Mouse (Mus musculus) heart, adult 2 months (tissue): ENCODE data around the gene Bcas3. TPM values are rescaled to one million over a fixed set of nuclear protein-coding genes. Genes with fewer than 3 reads are reported as not detected.
A peak's percentile ranks its signal among the peaks of the same experiment; 100 is the strongest.

Experiments used
- DNase-seq, 2 experiments: peaks; one replicate each; pipeline ENCODE4 v3.0.0; 2021
- H3K27ac ChIP-seq: fragments of 200-600 bp; 2 replicates; pipeline ENCODE4 v1.8.1; 2022
- H3K27me3 ChIP-seq: fragments of 200-500 bp; 2 replicates; pipeline ENCODE4 v1.6.1; 2012; ENCODE audit warnings: mild to moderate bottlenecking, low read length, inconsistent platforms, mixed read lengths; ENCODE audit not compliant: control insufficient read depth, insufficient read depth
- H3K36me3 ChIP-seq: fragments of 200-500 bp; 2 replicates; pipeline ENCODE4 v1.6.1; 2012; ENCODE audit warnings: low read length, inconsistent platforms; ENCODE audit not compliant: control insufficient read depth, insufficient read depth
- H3K4me1 ChIP-seq: fragments of 200-500 bp; 2 replicates; pipeline ENCODE4 v1.6.1; 2011; ENCODE audit warnings: low read length; ENCODE audit not compliant: control insufficient read depth, insufficient read depth
- H3K4me3 ChIP-seq: fragments of 200-600 bp; 2 replicates; pipeline ENCODE4 v1.8.1; 2022
- H3K79me2 ChIP-seq: fragments of 200-500 bp; replicated peaks from 2 replicates; pipeline ENCODE4 v1.6.1; 2012; ENCODE audit warnings: mild to moderate bottlenecking, inconsistent platforms, low read length, moderate library complexity, mixed read lengths; ENCODE audit not compliant: control insufficient read depth, insufficient read depth
- H3K9ac ChIP-seq: fragments of 200-500 bp; 2 replicates; pipeline ENCODE4 v1.6.1; 2012; ENCODE audit warnings: low read depth, mild to moderate bottlenecking, control low read depth, inconsistent platforms, low read length, mixed read lengths
- CTCF ChIP-seq: fragments of 200-600 bp; IDR thresholded peaks from 2 replicates; pipeline ENCODE4 v1.8.1; 2022; ENCODE audit warnings: antibody characterized with exemption, mild to moderate bottlenecking, moderate library complexity
- EP300 ChIP-seq: fragments of 200-500 bp; IDR thresholded peaks from 2 replicates; pipeline ENCODE4 v1.6.1; 2011; ENCODE audit warnings: low read depth, low read length, control low read depth; ENCODE audit not compliant: insufficient read depth
- POLR2A ChIP-seq: fragments of 200-500 bp; IDR thresholded peaks from 2 replicates; pipeline ENCODE4 v1.6.1; 2011; ENCODE audit warnings: mild to moderate bottlenecking, low read depth, low read length, control low read depth; ENCODE audit not compliant: insufficient read depth
- WGBS: fragments of 180-500 bp; shearing (Covaris S2); methylation state at CpG from one replicate; pipeline ENCODE4 v1.1.7; 2018; 5-methylcytosine and 5-hydroxymethylcytosine counted together
- intact Hi-C: fragments of 180-260 bp; cut with DNase I; formaldehyde crosslinking; loops from one replicate; pipeline ENCODE4 v1.15.1; 2025
- polyA plus RNA-seq: library from polyadenylated mRNA; depleted of rRNA; stranded (reverse); fragments of >200 nt; gene quantifications from 2 replicates; pipeline ENCODE4 v1.2.3, GENCODE M21; 2012
- total RNA-seq, 2 experiments: library from RNA; stranded (reverse); gene quantifications; 2 replicates each; pipeline ENCODE4 v1.2.3; 2021

Gene Bcas3
- total and polyA plus RNA-seq, 3 experiments: 26.6 to 40.4 (median 36.0) TPM

DNA sequence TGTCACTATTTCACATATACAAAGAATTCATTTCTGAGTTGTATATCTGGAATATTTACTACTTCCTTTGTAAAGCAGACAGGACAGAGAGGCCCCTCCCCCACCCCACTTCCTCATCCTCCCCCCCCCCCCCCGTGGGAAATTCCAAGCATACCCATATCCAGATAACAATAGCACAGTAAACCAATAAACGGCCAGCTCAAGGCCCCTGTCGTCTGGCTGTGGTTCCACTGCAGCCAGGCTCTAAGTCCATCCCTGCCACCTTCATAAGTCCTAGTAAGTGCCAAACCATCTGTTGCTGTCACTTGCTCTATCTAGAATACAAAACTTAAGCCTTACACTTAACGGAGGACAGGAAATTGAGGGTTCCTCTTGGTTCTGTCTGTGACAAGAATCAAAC, 221.5 kb downstream of the Bcas3 start:
- WGBS: 2% methylated on average over 4 of the region's 4 CpGs
- Histone ChIP-seq H3K27ac (peak overlapping the region; percentile 48), H3K4me1 (peaks cover 21% of the 10 kb centered on the region), H3K79me2 (no peaks in the 10 kb centered on the region), H3K36me3 (peaks cover 25% of the 10 kb centered on the region), H3K9ac (no peak overlapping the region), H3K4me3 (no peak overlapping the region), H3K27me3 (no peaks in the 10 kb centered on the region)
- intact Hi-C loops: loop anchor here (2.0 kb wide), 1 partner anchor 40 kb away; no protein-coding TSS in a partner anchor
- no peak for TF ChIP-seq POLR2A
- no peak for TF ChIP-seq CTCF
- 0 out of 2 replicates have a peak, but pooled peaks have one; percentile 21 for TF ChIP-seq EP300
- peak in 1 of 2 experiments; percentile 29 for DNase-seq

DNA sequence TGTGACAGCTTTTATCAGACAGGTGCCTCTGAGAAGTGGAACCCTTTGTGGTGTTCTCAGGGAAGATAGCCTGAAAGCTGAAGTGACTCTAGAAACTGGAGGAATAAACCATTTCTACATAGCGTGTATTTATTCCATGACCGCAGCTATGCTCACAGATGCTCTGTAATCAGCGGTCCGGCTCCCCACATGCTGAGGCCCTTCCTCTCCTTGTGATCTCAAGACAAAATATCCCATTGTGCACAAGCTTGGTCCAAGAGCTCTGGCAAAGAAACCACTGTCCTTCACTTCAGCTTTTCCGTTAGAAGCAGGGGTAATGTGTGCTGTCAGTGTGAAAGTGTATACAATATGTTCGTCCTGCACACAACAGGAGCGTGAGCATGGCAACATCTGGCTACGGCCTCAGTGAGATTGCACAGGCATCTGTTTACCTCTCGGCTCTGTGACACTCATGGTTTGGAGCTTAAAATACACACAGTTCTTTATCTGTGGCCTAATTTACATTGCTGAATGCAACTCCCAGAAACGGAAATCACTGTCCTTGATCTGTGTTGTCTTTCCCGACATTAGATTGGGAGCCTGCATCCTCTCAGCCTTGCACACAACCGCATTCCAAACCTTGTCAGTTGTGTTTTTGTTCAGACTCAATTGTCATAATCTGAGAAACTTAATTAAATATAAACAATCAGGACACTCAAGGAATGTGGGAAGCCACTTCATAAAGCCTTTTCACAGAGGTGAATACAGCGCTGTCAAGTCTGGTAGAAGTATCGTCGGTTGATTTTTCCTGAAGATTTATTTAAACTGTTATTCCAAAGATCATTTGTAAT, 225.1 kb downstream of the Bcas3 start:
- intact Hi-C loops: loop anchor here (2.0 kb wide), 1 partner anchor 51 kb away; no protein-coding TSS in a partner anchor
- Histone ChIP-seq H3K27ac (peak overlapping the region; percentile 18; the same call in 1 of the 2 replicates), H3K4me3 (no peak overlapping the region), H3K79me2 (no peaks in the 10 kb centered on the region), H3K27me3 (no peaks in the 10 kb centered on the region), H3K9ac (peak overlapping the region; percentile 4; the same call in 1 of the 2 replicates), H3K36me3 (peaks cover 13% of the 10 kb centered on the region), H3K4me1 (peaks cover 8% of the 10 kb centered on the region)
- DNase-seq: no peak
- no peak for TF ChIP-seq CTCF
- 43% methylated on average over 15 of the region's 15 CpGs for WGBS

DNA sequence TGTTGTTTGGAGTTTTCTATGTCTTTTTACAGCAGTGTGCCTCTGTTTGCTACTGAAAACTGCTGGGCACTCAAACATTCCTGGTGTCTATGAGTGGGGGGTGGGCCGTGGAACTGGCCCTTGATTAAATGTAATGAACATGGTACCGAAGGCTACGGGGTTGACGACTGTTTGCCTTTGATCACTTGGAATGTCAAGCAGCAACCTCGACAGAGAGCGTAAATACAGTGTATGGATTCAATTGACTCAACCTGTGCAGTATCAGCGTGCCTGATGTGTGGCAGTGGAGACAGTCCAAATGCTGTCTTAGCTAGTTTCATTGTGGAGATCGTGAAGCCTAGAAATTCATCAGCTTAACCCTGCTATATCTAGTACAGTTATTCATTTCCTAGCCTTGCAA, 231.1 kb downstream of the Bcas3 start:
- Histone ChIP-seq H3K27ac (no peak overlapping the region), H3K79me2 (no peaks in the 10 kb centered on the region), H3K36me3 (no peaks in the 10 kb centered on the region), H3K9ac (no peak overlapping the region), H3K27me3 (no peaks in the 10 kb centered on the region), H3K4me3 (no peak overlapping the region), H3K4me1 (no peaks in the 10 kb centered on the region)
- 78% methylated on average over 8 of the region's 8 CpGs for WGBS
- no peak for DNase-seq
- intact Hi-C loops: no loop called here
- no peak for TF ChIP-seq EP300
- TF ChIP-seq CTCF: no peak
- no peak for TF ChIP-seq POLR2A

DNA sequence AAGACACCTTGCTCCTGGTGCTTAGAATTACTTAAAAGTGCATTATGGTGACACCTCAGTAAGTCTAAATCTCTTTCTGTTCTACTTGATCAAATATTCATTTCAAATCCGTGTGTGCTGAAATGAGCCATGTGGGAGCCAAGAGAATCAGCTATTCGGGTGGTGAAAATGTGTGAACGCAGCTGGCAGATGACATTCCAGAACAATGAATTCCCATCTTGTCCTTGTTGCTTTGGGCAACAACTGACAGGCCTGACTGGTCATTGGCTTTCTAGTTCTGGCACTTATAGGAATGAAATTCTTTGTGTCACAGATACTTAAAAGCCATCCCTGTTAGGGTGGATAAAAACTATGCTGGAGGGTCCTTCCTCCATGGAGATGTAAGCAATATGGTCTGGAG, 240.7 kb downstream of the Bcas3 start:
- intact Hi-C loops: no loop called here
- WGBS: 82% methylated on average over 3 of the region's 3 CpGs

DNA sequence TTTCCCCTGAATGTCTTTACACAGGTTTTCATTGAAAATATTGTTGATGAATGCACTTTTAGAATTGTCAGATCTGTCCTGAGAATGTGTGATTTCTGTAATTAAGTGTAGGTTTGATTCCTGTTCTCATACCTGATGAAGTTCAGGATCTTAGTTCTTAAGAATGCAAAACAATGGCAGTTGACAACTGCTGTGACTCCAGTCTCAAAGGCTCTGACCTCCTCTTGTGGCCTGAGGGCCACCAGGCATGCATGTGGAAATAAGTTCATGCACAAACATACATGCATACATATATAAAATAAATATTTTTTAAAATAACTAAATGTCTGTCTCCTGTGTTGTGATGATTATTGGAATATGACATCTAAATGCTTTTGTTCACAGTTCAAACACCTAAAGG, 246.3 kb downstream of the Bcas3 start:
- intact Hi-C loops: no loop called here
- Histone ChIP-seq H3K4me1 (no peaks in the 10 kb centered on the region), H3K9ac (no peak overlapping the region), H3K79me2 (no peaks in the 10 kb centered on the region), H3K27ac (no peak overlapping the region), H3K27me3 (no peaks in the 10 kb centered on the region), H3K4me3 (no peak overlapping the region), H3K36me3 (no peaks in the 10 kb centered on the region)
- no peak for TF ChIP-seq POLR2A
- no peak for TF ChIP-seq EP300
- no peak for TF ChIP-seq CTCF
- DNase-seq: no peak

More for the DNA sequence above, 240.7 kb downstream of the Bcas3 start:
- no peak overlapping the region for H3K4me3 ChIP-seq
- no peaks in the 10 kb centered on the region for H3K79me2 ChIP-seq
- no peaks in the 10 kb centered on the region for H3K27me3 ChIP-seq
- H3K36me3 ChIP-seq: no peaks in the 10 kb centered on the region
- TF ChIP-seq POLR2A: no peak
- H3K27ac ChIP-seq: no peak overlapping the region
- no peaks in the 10 kb centered on the region for H3K4me1 ChIP-seq
- H3K9ac ChIP-seq: no peak overlapping the region
- DNase-seq: no peak

DNA sequence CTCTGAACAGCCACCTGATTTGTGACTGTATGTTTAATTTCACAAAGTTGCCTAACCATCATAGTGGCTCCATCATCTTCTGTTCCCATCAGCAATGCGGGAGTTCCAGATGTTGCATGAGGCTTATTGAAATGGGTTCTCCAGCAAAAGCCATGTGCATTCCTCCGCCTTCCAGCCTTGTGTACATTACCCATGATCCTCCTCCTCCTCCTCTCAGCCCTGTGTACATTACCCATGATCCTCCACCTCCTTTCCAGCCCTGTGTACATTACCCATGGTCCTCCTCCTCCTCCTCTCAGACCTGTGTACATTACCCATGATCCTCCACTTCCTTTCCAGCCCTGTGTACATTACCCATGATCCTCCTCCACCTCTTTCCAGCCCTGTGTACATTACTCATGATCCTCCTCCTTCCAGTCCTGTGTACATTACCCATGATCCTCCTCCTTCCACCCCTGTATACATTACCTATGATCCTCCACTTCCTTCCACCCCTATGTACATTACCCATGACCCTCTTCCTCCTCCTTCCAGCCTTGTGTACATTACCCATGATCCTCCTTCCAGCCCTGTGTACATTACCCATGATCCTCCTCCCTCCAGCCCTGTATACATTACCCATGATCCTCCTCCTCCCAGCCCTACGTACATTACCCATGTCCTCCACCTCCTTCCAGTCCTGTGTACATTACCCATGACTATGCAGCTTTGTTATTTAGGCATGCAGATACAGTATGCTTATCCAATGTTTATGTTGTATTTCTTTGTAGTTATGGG, 250.8 kb downstream of the Bcas3 start:
- WGBS: 100% methylated on average over 3 of the region's 3 CpGs
- intact Hi-C loops: no loop called here
- Histone ChIP-seq H3K4me3 (no peak overlapping the region), H3K27me3 (no peaks in the 10 kb centered on the region), H3K9ac (no peak overlapping the region), H3K4me1 (no peaks in the 10 kb centered on the region), H3K36me3 (no peaks in the 10 kb centered on the region), H3K79me2 (no peaks in the 10 kb centered on the region), H3K27ac (no peak overlapping the region)
- TF ChIP-seq POLR2A (no peak), CTCF (no peak), EP300 (no peak)
- no peak for DNase-seq
